Mouse (Mus musculus): Measurements from ENCODE around the gene Isyna1. TPM values are rescaled to one million over a fixed set of nuclear protein-coding genes. Genes with fewer than 3 reads are reported as not detected.

Isyna1 gene
- polyA plus RNA-seq, 1 experiment from 2014 or later: 214 TPM

- no peak overlapping the region for H3K27ac ChIP-seq
- H3K4me1 ChIP-seq: peaks cover 27% of the 10 kb centered on the region
- DNase-seq (ENCODE audit: low spot score): no peak
Measured at GRCm38 (mm10) chr8:70625104-70625503, 30.9 kb downstream of the Isyna1 start.

GRCm38 (mm10) chr8:70627041-70627440, 32.9 kb downstream of the Isyna1 start:
- Histone ChIP-seq H3K36me3 (no peaks in the 10 kb centered on the region), H3K27me3 (ENCODE audit: insufficient read depth, poor library complexity, severe bottlenecking) (peaks cover 25% of the 10 kb centered on the region), H3K9me3 (no peaks in the 10 kb centered on the region), H3K4me3 (no peak overlapping the region), H3K27ac (no peak overlapping the region), H3K4me1 (peaks cover 30% of the 10 kb centered on the region)
- DNase-seq (ENCODE audit: low spot score): no peak
- 78% methylated on average over 5 of the region's 5 CpGs for WGBS

More at GRCm38 (mm10) chr8:70625104-70625503, 30.9 kb downstream of the Isyna1 start:
- Histone ChIP-seq H3K27me3 (ENCODE audit: insufficient read depth, poor library complexity, severe bottlenecking) (peaks cover 29% of the 10 kb centered on the region), H3K36me3 (no peaks in the 10 kb centered on the region), H3K4me3 (no peak overlapping the region), H3K9me3 (no peaks in the 10 kb centered on the region)
- WGBS: 16% methylated on average over 5 of the region's 5 CpGs

GRCm38 (mm10) chr8:70628986-70629490, 34.9 kb downstream of the Isyna1 start:
- no peaks in the 10 kb centered on the region for H3K9me3 ChIP-seq
- peak overlapping the region; percentile 88 for H3K27ac ChIP-seq
- peak overlapping the region; percentile 69 for H3K4me3 ChIP-seq
- peaks cover 25% of the 10 kb centered on the region for H3K27me3 ChIP-seq (ENCODE audit: insufficient read depth, poor library complexity, severe bottlenecking)
- H3K36me3 ChIP-seq: no peaks in the 10 kb centered on the region
- DNase-seq (ENCODE audit: low spot score): no peak
- WGBS: 54% methylated on average over 7 of the region's 7 CpGs
- peaks cover 37% of the 10 kb centered on the region for H3K4me1 ChIP-seq

GRCm38 (mm10) chr8:70629574-70630531, 35.7 kb downstream of the Isyna1 start:
- Histone ChIP-seq H3K4me3 (peak overlapping the region; percentile 69), H3K36me3 (no peaks in the 10 kb centered on the region), H3K9me3 (no peaks in the 10 kb centered on the region), H3K4me1 (peaks cover 42% of the 10 kb centered on the region), H3K27me3 (ENCODE audit: insufficient read depth, poor library complexity, severe bottlenecking) (peaks cover 25% of the 10 kb centered on the region), H3K27ac (peak overlapping the region; percentile 88)
- 1% methylated on average over 60 of the region's 60 CpGs for WGBS
- peak; percentile 94 for DNase-seq (ENCODE audit: low spot score)

- Histone ChIP-seq H3K27me3 (ENCODE audit: insufficient read depth, poor library complexity, severe bottlenecking) (peaks cover 25% of the 10 kb centered on the region), H3K27ac (peak overlapping the region; percentile 88), H3K4me3 (peak overlapping the region; percentile 69), H3K36me3 (no peaks in the 10 kb centered on the region), H3K9me3 (no peaks in the 10 kb centered on the region), H3K4me1 (peaks cover 42% of the 10 kb centered on the region)
- 12% methylated on average over 22 of the region's 22 CpGs for WGBS
- DNase-seq (ENCODE audit: low spot score): peak; percentile 86
Measured at GRCm38 (mm10) chr8:70630532-70631381, 36.6 kb downstream of the Isyna1 start.

GRCm38 (mm10) chr8:70631436-70631835, 37.3 kb downstream of the Isyna1 start:
- H3K36me3 ChIP-seq: no peaks in the 10 kb centered on the region
- peaks cover 45% of the 10 kb centered on the region for H3K4me1 ChIP-seq
- WGBS: 13% methylated on average over 24 of the region's 24 CpGs
- H3K27ac ChIP-seq: peak overlapping the region; percentile 30
- no peak for DNase-seq (ENCODE audit: low spot score)
- H3K27me3 ChIP-seq (ENCODE audit: insufficient read depth, poor library complexity, severe bottlenecking): peaks cover 25% of the 10 kb centered on the region
- no peaks in the 10 kb centered on the region for H3K9me3 ChIP-seq
- peak overlapping the region; percentile 40 for H3K4me3 ChIP-seq

GRCm38 (mm10) chr8:70632346-70632892, 38.2 kb downstream of the Isyna1 start, which contains the start of gene Gdf15:
Gdf15 (minus strand) TSS chr8:70632456.
- Histone ChIP-seq H3K27me3 (ENCODE audit: insufficient read depth, poor library complexity, severe bottlenecking) (peaks cover 25% of the 10 kb centered on the region), H3K4me1 (peaks cover 54% of the 10 kb centered on the region), H3K9me3 (no peaks in the 10 kb centered on the region), H3K27ac (peak within 1 kb of the TSS; percentile 30), H3K36me3 (no peaks in the 10 kb centered on the region), H3K4me3 (peak within 1 kb of the TSS; percentile 40)
- DNase-seq (ENCODE audit: low spot score): no peak
- 71% methylated on average over 6 of the region's 6 CpGs for WGBS

- Histone ChIP-seq H3K4me1 (peaks cover 59% of the 10 kb centered on the region), H3K36me3 (no peaks in the 10 kb centered on the region), H3K27me3 (ENCODE audit: insufficient read depth, poor library complexity, severe bottlenecking) (peaks cover 25% of the 10 kb centered on the region), H3K9me3 (no peaks in the 10 kb centered on the region), H3K27ac (peak overlapping the region; percentile 52; the same call in 1 of the 2 replicates), H3K4me3 (no peak overlapping the region)
- WGBS: 54% methylated on average over 6 of the region's 6 CpGs
- DNase-seq (ENCODE audit: low spot score): no peak
Measured at GRCm38 (mm10) chr8:70634066-70634465, 39.9 kb downstream of the Isyna1 start.

GRCm38 (mm10) chr8:70635527-70635926, 41.4 kb downstream of the Isyna1 start:
- no peak for DNase-seq (ENCODE audit: low spot score)
- no peaks in the 10 kb centered on the region for H3K9me3 ChIP-seq
- peaks cover 25% of the 10 kb centered on the region for H3K27me3 ChIP-seq (ENCODE audit: insufficient read depth, poor library complexity, severe bottlenecking)
- peak overlapping the region; percentile 39; the same call in 1 of the 2 replicates for H3K27ac ChIP-seq
- no peaks in the 10 kb centered on the region for H3K36me3 ChIP-seq
- H3K4me1 ChIP-seq: peaks cover 46% of the 10 kb centered on the region
- no peak overlapping the region for H3K4me3 ChIP-seq
- 78% methylated on average over 6 of the region's 6 CpGs for WGBS

- no peaks in the 10 kb centered on the region for H3K9me3 ChIP-seq
- H3K4me3 ChIP-seq: no peak overlapping the region
- H3K36me3 ChIP-seq: no peaks in the 10 kb centered on the region
- peak overlapping the region; percentile 47; the same call in 1 of the 2 replicates for H3K27ac ChIP-seq
- H3K4me1 ChIP-seq: peaks cover 33% of the 10 kb centered on the region
- WGBS: 57% methylated on average over 8 of the region's 8 CpGs
- H3K27me3 ChIP-seq (ENCODE audit: insufficient read depth, poor library complexity, severe bottlenecking): peaks cover 12% of the 10 kb centered on the region
- no peak for DNase-seq (ENCODE audit: low spot score)
Measured at GRCm38 (mm10) chr8:70636838-70637237, 42.7 kb downstream of the Isyna1 start.

GRCm38 (mm10) chr8:70638752-70639151, 44.6 kb downstream of the Isyna1 start:
- H3K27ac ChIP-seq: peak overlapping the region; percentile 56
- no peaks in the 10 kb centered on the region for H3K27me3 ChIP-seq (ENCODE audit: insufficient read depth, poor library complexity, severe bottlenecking)
- WGBS: 60% methylated on average over 9 of the region's 9 CpGs
- no peak for DNase-seq (ENCODE audit: low spot score)
- H3K9me3 ChIP-seq: no peaks in the 10 kb centered on the region
- H3K4me3 ChIP-seq: no peak overlapping the region
- H3K36me3 ChIP-seq: no peaks in the 10 kb centered on the region
- H3K4me1 ChIP-seq: peaks cover 33% of the 10 kb centered on the region

- Histone ChIP-seq H3K27ac (peak overlapping the region; percentile 13; the same call in 1 of the 2 replicates), H3K9me3 (no peaks in the 10 kb centered on the region), H3K4me3 (no peak overlapping the region), H3K27me3 (ENCODE audit: insufficient read depth, poor library complexity, severe bottlenecking) (no peaks in the 10 kb centered on the region), H3K4me1 (peaks cover 40% of the 10 kb centered on the region), H3K36me3 (no peaks in the 10 kb centered on the region)
- WGBS: 50% methylated on average over 3 of the region's 3 CpGs
- no peak for DNase-seq (ENCODE audit: low spot score)
Measured at GRCm38 (mm10) chr8:70643019-70643418, 48.8 kb downstream of the Isyna1 start.
